Mouse (Mus musculus): Measurements from ENCODE around the gene Nek10. TPM values are rescaled to one million over a fixed set of nuclear protein-coding genes. Genes with fewer than 3 reads are reported as not detected.
"Not testable (repeated sequence)": the region's sequence is repeated elsewhere in the genome, so short reads cannot be mapped to it uniquely, and the experiment has no call there.

Gene Nek10
- polyA plus RNA-seq, 1 experiment from 2014 or later: not detected

- not testable (repeated sequence) for H3K27ac ChIP-seq; H3K4me1 ChIP-seq (replicated peaks); H3K4me3 ChIP-seq (replicated peaks); H3K27me3 ChIP-seq (replicated peaks); H3K36me3 ChIP-seq; H3K9me3 ChIP-seq; ATAC-seq; H3K4me2 ChIP-seq (replicated peaks); H3K9ac ChIP-seq
- WGBS: 87% methylated on average over 8 of the region's 8 CpGs
These were observed 231.4 kb downstream of the Nek10 start for GRCm38 (mm10) chr14:15034638-15035037.

DNA sequence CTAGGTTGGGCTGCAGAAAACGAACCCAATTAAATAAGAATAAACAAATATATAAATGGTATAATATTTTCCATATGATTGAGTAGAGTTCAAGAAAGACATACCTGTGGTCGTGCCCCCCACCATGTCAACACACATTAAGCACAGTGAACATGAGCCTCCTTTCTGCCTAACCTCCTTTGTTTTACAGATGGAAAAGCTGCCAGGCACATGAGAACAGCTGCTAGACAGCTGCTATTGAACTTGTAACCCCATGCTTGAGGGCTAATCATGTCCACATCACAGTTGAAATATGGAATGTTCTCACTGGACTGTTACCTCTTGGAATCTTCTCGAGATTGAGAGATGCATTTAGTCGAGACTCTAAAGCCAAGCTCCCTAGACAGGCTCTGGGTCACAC, 245.0 kb downstream of the Nek10 start:
- Histone ChIP-seq H3K9ac (no peak overlapping the region), H3K4me1 (replicated peaks) (no peaks in the 10 kb centered on the region), H3K9me3 (no peaks in the 10 kb centered on the region), H3K27me3 (replicated peaks) (no peaks in the 10 kb centered on the region), H3K27ac (no peak overlapping the region), H3K36me3 (no peaks in the 10 kb centered on the region), H3K4me3 (replicated peaks) (no peak overlapping the region), H3K4me2 (replicated peaks) (no peak overlapping the region)
- 62% methylated on average over 4 of the region's 4 CpGs for WGBS
- no peak for ATAC-seq

DNA sequence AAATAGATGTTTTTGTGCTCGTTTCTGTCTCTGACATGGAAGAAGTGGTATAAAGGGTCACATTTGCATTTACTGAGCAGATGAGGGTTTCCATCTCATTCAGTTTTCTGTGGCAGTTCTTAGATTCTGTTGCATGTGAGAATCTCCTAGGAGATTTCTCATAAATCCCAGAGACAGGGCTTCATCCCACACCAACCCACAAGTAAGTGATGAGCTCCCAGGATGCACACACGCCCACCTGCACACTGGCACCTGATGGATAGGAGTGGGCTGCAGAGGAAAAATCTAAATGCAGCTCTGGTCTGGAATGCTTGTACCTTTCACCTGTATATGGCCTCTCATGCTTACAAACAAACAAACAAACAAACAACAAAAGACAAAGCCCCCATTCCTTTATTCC, 258.3 kb downstream of the Nek10 start:
- no peak overlapping the region for H3K4me3 ChIP-seq (replicated peaks)
- H3K9ac ChIP-seq: no peak overlapping the region
- no peaks in the 10 kb centered on the region for H3K9me3 ChIP-seq
- no peaks in the 10 kb centered on the region for H3K27me3 ChIP-seq (replicated peaks)
- no peak overlapping the region for H3K27ac ChIP-seq
- ATAC-seq: no peak
- H3K4me2 ChIP-seq (replicated peaks): no peak overlapping the region
- no peaks in the 10 kb centered on the region for H3K36me3 ChIP-seq
- 71% methylated on average over 2 of the region's 2 CpGs for WGBS
- H3K4me1 ChIP-seq (replicated peaks): 0 out of 2 replicates have a peak, but pooled peaks cover 3% of the 10 kb centered on the region

Other genes with a start within 250 kb of the Nek10 start
- gene Slc4a7, start 101.1 kb upstream of the Nek10 start, polyA plus RNA-seq (2015; fragmentation: Nextera tagmentation; extraction: Ambion mirVana): 19.7 and 20.1 TPM in 2 replicates